Mouse (Mus musculus) olfactory bulb, adult 2 months (tissue): ENCODE measurements around the gene Dcxr. TPM values are rescaled to one million over a fixed set of nuclear protein-coding genes. Genes with fewer than 3 reads are reported as not detected.
A peak's percentile ranks its signal among the peaks of the same experiment; 100 is the strongest.

Source experiments
- H3K27ac ChIP-seq: fragments of 200-500 bp; 2 replicates; pipeline ENCODE4 v1.5.1; 2012; ENCODE audit warnings: low read depth, low read length; ENCODE audit not compliant: insufficient read depth
- H3K4me1 ChIP-seq: fragments of 200-500 bp; 2 replicates; pipeline ENCODE4 v1.6.1; 2012; ENCODE audit warnings: low read length; ENCODE audit not compliant: control insufficient read depth, insufficient read depth
- H3K4me3 ChIP-seq: fragments of 200-500 bp; 2 replicates; pipeline ENCODE4 v1.5.1; 2012; ENCODE audit warnings: mild to moderate bottlenecking, low read depth, low read length, moderate library complexity; ENCODE audit not compliant: insufficient read depth
- CTCF ChIP-seq: fragments of 200-500 bp; IDR thresholded peaks from 2 replicates; pipeline ENCODE4 v1.5.1; 2012; ENCODE audit warnings: low read depth, mild to moderate bottlenecking, low read length, moderate library complexity; ENCODE audit not compliant: insufficient read depth
- POLR2A ChIP-seq: fragments of 200-500 bp; IDR thresholded peaks from 2 replicates; pipeline ENCODE4 v1.6.1; 2012; ENCODE audit warnings: mild to moderate bottlenecking, low read depth, low read length, moderate library complexity; ENCODE audit not compliant: insufficient read depth
- WGBS: fragments of 180-500 bp; shearing (Covaris S2); methylation state at CpG from one replicate; pipeline ENCODE4 v1.1.7; 2018; 5-methylcytosine and 5-hydroxymethylcytosine counted together
- polyA plus RNA-seq: library from polyadenylated mRNA; stranded (reverse); fragments of >200 nt; gene quantifications from 2 replicates; pipeline ENCODE4 v1.2.4, GENCODE M21; 2012; ENCODE audit warnings: low replicate concordance; ENCODE audit not compliant: missing spikeins, insufficient read depth, insufficient read length

Dcxr gene
- polyA plus RNA-seq, 1 experiment, result not detected

DNA sequence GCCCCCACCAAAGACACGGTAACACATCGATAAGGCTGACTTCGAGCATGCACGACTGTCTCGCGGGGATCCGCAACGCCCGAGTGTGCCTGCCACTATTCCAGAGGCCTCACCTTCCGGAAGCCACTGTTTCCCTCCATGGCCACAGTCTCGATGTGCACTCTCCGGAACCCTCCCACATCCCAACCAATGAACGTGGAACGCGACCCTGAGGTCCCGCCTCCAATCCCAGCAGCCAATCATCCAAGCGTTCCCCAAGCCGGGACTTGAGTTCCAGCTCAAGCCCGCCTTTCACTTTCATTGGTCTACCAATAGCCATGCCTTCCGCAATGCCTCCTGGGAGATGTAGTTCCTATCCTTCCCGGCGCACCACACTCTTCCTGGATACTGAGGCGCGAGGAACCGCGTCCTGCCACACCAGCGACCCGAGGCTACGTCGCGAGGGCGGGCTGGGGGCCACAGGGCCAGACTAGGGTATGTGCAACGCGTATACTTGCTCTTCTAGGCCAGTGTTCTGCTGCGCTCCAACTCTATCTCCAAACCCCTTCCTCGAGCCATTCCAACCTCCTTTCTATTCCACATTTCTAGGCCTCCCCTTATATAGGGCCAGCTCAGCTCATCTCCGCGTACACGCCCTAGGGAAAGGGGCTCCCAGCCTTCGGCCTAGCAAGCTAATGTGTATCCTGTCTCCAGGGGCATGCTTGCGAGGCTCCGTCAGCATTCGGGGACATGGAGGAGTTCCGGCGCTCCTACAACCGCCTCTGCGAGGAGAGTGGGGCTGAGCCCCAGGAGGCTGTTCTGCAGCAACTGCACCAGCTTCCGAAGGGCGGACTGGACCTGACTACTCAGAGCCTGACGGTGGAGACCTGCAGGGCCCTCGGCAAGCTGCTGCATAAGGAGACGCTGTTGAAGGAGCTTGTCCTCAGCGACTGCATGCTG is 13.2 kb downstream of the Dcxr start, which contains the start of the genes Cenpx and Lrrc45:
Gene Cenpx, minus strand, starts transcription at position 159 of the 939 bp plus-strand sequence.
Gene Lrrc45, plus strand, starts transcription at position 346 of the 939 bp plus-strand sequence.
- WGBS, result under 1% methylated on average over 53 of the region's 53 CpGs
- H3K4me3 ChIP-seq, result peak within 1 kb of the TSS; percentile 74
- no peak within 1 kb of the TSS for H3K27ac ChIP-seq
- peaks cover 23% of the 10 kb centered on the region for H3K4me1 ChIP-seq
- peak; percentile 32; the same call in 1 of the 2 replicates for TF ChIP-seq POLR2A
- no peak for TF ChIP-seq CTCF

DNA sequence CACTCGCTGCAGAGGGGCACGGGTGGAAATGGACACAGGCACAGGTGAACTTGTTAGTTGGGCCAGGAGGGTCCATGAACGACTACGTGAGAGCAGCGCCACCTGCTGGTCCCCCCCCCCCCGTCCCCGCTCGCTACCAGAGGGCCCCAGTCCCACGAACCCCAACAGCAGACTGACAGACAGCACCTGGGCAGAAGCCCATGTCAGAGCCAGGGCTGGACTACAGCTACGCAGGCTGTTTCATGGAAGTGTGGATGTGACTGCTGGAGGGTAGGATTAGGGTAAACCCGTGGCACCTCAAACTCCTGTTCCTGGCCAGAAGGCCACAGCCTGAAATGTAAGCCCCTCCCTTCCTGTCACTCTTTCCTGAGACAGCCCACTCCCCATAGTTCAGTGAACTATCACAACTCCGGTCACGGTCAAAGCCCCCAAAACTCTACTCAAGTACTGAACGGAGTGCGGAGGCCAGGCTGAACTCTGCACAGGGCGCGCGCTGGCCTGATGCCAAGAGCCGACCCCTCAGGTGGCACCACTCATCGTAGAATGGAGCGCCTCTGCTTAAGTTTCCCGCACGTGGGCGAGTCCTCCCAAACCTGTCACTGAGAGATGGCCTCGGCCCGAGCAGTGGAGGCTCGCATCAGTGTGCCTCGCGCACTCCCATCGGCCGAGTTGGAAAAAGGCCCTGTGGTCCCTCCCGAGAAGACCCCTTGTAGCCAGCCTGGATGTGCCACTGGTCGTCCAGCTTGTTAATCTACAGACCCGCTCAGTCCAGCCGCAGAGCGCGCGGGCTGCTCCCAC is 14.1 kb downstream of the Dcxr start:
- WGBS, result 1% methylated on average over 38 of the region's 38 CpGs
- no peak overlapping the region for H3K27ac ChIP-seq
- peaks cover 23% of the 10 kb centered on the region for H3K4me1 ChIP-seq
- no peak for TF ChIP-seq POLR2A
- TF ChIP-seq CTCF, result peak; percentile 63
- H3K4me3 ChIP-seq, result peak overlapping the region; percentile 64

DNA sequence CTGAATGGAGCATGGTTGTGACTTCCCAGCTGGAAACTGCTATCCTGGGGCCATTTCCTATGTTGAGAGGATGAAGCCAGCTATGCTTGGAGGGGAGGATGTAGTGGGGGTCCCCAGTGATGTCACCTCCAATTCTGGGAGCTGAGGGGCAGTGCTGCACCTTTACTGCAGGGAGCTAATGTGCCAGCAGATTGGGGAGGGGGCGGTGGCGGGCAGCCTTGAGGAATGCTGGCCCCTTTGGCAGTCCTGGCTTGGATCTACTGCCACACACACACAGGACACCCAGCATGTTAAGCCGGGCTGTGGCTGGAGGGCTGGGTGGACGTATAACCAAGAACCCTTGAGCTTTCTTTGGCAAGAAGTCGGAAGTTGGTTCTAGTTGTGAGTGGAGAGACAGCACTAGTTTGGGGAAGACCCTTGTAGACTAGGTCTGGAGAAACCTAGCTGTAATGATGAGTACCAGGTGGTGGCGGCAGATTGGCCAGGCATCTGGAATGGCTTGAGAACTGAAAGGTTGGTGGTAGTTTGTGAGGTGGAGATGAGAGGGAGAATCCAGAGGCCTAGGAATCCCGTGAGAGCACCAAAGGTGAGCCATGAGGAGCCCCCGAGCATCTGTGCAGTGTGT is 15.0 kb downstream of the Dcxr start:
- Histone ChIP-seq H3K4me1 (peaks cover 23% of the 10 kb centered on the region), H3K4me3 (no peak overlapping the region), H3K27ac (no peak overlapping the region)
- TF ChIP-seq POLR2A (no peak), CTCF (no peak)
- 62% methylated on average over 8 of the region's 8 CpGs for WGBS

- TF ChIP-seq POLR2A (no peak), CTCF (no peak)
- Histone ChIP-seq H3K4me1 (peaks cover 26% of the 10 kb centered on the region), H3K4me3 (no peak overlapping the region), H3K27ac (no peak overlapping the region)
- WGBS, result 87% methylated on average over 5 of the region's 5 CpGs
Observed at GRCm38 (mm10) chr11:120710672-120711071, 16.4 kb downstream of the Dcxr start.

DNA sequence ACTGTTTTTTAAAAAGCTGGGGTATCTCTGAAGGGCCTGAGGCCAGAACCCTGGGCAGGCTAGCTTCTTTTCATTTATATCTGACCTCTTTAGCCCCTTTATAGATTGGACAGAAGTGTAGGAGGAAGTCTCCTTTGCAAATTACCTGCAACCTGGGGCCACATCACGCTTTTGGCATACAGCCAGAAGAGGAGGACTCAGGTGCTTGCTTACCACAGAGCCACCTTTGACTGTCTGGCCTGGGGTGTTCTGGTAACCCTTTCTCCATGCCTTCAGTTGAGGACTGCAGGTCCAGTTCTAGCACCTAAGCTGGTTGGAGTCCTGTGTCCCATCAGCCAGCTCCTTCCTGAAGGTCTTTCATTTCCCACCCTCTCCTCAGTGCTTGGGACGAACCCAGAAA is 17.5 kb downstream of the Dcxr start:
- WGBS, result 74% methylated on average over 2 of the region's 2 CpGs
- Histone ChIP-seq H3K27ac (no peak overlapping the region), H3K4me3 (no peak overlapping the region), H3K4me1 (peaks cover 30% of the 10 kb centered on the region)
- no peak for TF ChIP-seq CTCF
- no peak for TF ChIP-seq POLR2A

- TF ChIP-seq CTCF (no peak), POLR2A (no peak)
- Histone ChIP-seq H3K27ac (no peak overlapping the region), H3K4me3 (no peak overlapping the region), H3K4me1 (peaks cover 28% of the 10 kb centered on the region)
- WGBS, result 56% methylated on average over 5 of the region's 5 CpGs
Observed at GRCm38 (mm10) chr11:120707969-120708368, 19.1 kb downstream of the Dcxr start.

DNA sequence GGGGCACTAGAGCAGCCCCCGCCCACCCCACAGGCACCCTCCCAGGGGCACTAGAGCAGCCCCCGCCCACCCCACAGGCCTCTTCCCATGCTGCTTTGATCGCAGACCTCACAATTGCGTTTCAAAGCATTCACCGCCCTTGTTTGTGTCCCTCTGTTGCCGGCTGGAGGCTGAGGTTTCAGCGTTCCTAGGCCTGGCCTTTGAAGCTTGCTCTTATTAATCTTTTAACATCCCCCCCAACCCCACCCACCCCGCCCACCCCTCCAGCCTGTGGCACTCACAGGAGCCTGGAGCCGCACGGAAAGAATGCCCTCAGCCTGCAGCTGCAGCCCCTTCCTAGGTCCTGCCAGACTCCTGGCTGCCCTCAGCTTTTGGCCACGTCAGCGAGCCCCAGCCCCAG is 19.9 kb downstream of the Dcxr start:
- Histone ChIP-seq H3K4me1 (peaks cover 21% of the 10 kb centered on the region), H3K27ac (no peak overlapping the region), H3K4me3 (no peak overlapping the region)
- TF ChIP-seq CTCF (no peak), POLR2A (no peak)
- WGBS, result 27% methylated on average over 12 of the region's 12 CpGs

DNA sequence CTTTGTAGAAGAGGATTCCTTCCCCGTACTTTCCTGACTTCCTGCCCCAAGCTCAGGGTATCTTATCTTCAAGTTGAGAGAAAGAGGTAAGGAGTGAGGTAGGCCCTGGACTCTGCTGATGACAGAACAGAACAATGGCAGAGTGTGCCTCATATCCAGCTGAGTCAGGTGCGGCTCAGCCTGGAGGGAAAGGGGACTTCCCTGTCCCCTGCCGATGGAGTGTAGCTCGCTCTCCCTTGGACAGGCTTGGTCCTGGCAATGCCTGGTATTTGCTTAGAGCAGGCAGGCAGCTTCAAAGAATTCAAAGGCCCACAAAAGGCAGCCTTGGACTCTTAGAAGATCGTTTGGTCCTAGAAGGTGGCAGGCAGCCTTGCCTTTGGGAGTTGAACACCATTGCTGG is 21.0 kb downstream of the Dcxr start:
- WGBS, result 72% methylated on average over 5 of the region's 5 CpGs
- Histone ChIP-seq H3K27ac (no peak overlapping the region), H3K4me1 (peaks cover 21% of the 10 kb centered on the region), H3K4me3 (no peak overlapping the region)
- TF ChIP-seq POLR2A (no peak), CTCF (no peak)
